Mouse (Mus musculus) spleen, adult 2 months (tissue): ENCODE data around the gene Cysltr1.

Experiments
- CTCF ChIP-seq: fragments of 200-500 bp; IDR thresholded peaks from 2 replicates; pipeline ENCODE4 v1.5.1; 2011; ENCODE audit warnings: mild to moderate bottlenecking, inconsistent platforms; ENCODE audit not compliant: insufficient read depth, insufficient read length, insufficient replicate concordance; ENCODE audit errors: extremely low read depth
- POLR2A ChIP-seq: fragments of 200-500 bp; IDR thresholded peaks from 2 replicates; pipeline ENCODE4 v1.6.1; 2011; ENCODE audit warnings: low read depth, low read length, inconsistent platforms

- TF ChIP-seq CTCF = no peak
- TF ChIP-seq POLR2A = no peak
Measured at GRCm38 (mm10) chrX:106593914-106594313, 9.6 kb downstream of the Cysltr1 start.
